Mouse (Mus musculus): Measurements from ENCODE around the gene Nicn1.
"Not testable (repeated sequence)": the region's sequence is repeated elsewhere in the genome, so short reads cannot be mapped to it uniquely, and the experiment has no call there.

Gene Nicn1

GRCm38 (mm10) chr9:108290016-108290750 is at the start of gene Nicn1:
Gene Nicn1, plus strand, starts transcription at chr9:108290429.
- peak; percentile 100 for ATAC-seq (ENCODE audit: insufficient number of reproducible peaks, low FRiP score, low TSS enrichment)

DNA sequence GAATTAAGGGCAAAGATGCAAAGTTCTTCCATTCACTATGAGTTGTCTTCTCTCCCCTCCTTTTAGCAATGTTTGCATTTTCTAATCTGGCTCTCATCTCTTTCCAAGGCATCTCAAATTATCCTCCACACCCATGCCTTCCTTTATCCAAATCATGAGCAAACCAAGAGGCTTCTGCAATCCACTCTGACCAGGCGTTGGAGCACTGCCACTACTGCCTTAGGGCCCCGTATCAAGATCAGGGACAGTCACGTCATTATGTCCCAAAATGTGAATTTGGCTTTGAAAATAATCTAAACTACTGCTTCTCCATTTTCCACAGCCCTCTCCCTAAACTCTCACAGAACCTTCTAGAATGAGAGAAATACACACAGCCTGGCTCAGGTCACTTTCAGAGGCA is 45.7 kb upstream of the Nicn1 start:
- no peak for ATAC-seq (ENCODE audit: insufficient number of reproducible peaks, low FRiP score, low TSS enrichment)

GRCm38 (mm10) chr9:108244984-108245383 is 45.2 kb upstream of the Nicn1 start:
- ATAC-seq (ENCODE audit: insufficient number of reproducible peaks, low FRiP score, low TSS enrichment) = no peak

- no peak for ATAC-seq (ENCODE audit: insufficient number of reproducible peaks, low FRiP score, low TSS enrichment)
Measured at GRCm38 (mm10) chr9:108248957-108249356, 41.3 kb upstream of the Nicn1 start.

GRCm38 (mm10) chr9:108251877-108252276 is 38.4 kb upstream of the Nicn1 start:
- no peak for ATAC-seq (ENCODE audit: insufficient number of reproducible peaks, low FRiP score, low TSS enrichment)

GRCm38 (mm10) chr9:108252766-108253165 is 37.5 kb upstream of the Nicn1 start:
- ATAC-seq (ENCODE audit: insufficient number of reproducible peaks, low FRiP score, low TSS enrichment) = no peak

DNA sequence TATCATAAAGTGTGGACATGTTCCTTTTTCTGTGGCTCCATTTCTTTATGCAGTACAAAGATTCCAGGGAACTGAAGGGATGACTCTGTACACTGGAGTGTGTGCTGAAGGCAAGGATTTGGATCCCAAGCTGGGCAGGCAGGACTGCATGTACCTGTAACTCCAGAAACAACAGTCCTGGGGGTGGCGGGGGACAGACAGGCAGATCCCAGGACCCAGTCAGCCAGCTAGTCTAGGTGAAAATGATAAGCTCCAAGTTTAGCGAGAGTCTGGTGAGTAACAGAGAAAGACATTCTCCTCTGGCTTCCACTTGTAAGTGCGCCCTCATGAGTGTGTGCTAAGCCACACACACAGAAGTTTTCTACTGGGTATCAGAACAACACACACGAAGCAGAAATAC is 29.7 kb upstream of the Nicn1 start:
- ATAC-seq (ENCODE audit: insufficient number of reproducible peaks, low FRiP score, low TSS enrichment) = no peak

GRCm38 (mm10) chr9:108261865-108262264 is 28.4 kb upstream of the Nicn1 start:
- no peak for ATAC-seq (ENCODE audit: insufficient number of reproducible peaks, low FRiP score, low TSS enrichment)

- no peak for ATAC-seq (ENCODE audit: insufficient number of reproducible peaks, low FRiP score, low TSS enrichment)
Measured at GRCm38 (mm10) chr9:108262494-108263049, 27.7 kb upstream of the Nicn1 start.

- 0 out of 2 replicates have a peak, but pooled peaks have one; percentile 47 for ATAC-seq (ENCODE audit: insufficient number of reproducible peaks, low FRiP score, low TSS enrichment)
Measured at GRCm38 (mm10) chr9:108263131-108263681, 27.0 kb upstream of the Nicn1 start.

- ATAC-seq (ENCODE audit: insufficient number of reproducible peaks, low FRiP score, low TSS enrichment) = peak; percentile 97
Measured at GRCm38 (mm10) chr9:108263690-108264190, 26.5 kb upstream of the Nicn1 start, which contains the start of gene Dag1. Gene Dag1, minus strand, starts transcription at chr9:108263958.

GRCm38 (mm10) chr9:108264191-108264921 is 25.9 kb upstream of the Nicn1 start:
- no peak for ATAC-seq (ENCODE audit: insufficient number of reproducible peaks, low FRiP score, low TSS enrichment)

DNA sequence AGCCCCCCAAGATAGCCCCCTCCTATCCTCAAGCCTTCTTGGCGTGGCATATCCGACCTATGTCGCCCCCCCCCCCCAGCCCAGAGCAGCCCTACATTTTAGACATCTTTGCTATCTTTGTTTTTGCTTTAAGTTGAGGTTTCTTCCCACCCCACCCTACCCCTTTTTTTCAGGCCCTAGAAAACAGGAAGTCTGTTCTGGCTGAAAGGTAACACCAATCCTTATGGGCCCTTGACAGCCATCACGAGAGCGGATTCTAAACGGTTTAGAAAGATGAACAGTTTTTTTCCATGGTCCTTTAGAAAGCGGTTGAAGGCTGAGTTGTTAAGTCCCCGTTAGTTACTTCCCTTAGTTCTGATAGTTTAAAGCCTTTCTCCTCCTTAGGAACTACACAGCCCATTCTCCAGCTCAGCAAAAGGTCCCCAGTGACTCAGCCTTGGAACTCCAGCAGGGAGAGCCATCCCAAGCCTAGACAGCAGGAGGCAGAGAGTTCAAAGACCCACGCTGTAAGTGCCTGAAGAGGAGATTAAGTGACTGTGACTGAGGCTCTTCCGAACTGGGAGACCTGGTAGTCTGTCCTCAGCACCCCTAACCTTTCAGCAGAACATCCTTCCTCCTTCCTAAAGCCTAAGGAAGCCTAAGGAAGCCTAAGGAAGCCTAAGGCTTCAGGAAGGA is 23.8 kb upstream of the Nicn1 start:
- no peak for ATAC-seq (ENCODE audit: insufficient number of reproducible peaks, low FRiP score, low TSS enrichment)

DNA sequence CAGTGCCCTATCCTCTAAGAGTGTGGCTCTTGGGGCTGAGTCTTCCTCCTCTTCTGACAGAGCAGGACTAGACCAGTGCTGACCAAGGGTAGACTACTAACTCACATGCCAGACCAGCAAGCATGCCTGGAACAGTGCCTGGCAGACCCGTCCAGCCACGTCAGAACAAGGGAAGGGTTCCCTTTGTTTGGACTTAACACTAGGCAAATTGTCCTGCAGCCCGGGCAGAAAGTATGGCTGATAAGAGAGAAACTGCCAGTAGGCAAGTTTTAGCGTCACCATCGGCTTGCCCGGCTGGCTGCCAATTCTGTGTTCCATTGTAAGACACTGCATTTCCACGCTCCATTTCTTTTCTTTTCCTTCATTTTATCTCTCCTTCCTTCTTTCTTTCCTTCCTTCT is 22.5 kb upstream of the Nicn1 start:
- ATAC-seq (ENCODE audit: insufficient number of reproducible peaks, low FRiP score, low TSS enrichment) = no peak

DNA sequence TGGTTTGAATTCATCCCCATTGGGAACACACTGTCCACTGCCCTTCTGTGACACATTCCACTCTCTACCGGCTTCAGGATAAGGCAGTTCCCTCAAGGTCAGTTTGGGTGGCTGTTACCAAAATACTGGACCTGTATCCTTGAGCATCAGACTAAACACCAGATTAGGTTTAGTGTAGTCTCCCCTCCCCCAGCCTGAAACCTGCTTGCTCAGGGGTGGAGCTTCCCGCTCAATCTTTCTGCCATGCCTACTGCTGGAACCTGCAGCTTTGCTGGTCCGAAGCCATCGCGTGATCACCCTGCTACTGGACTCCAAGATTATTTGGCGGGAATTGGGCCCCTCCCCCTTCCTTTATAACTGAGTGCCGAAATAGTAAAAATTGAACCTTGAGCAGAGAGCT is 21.5 kb upstream of the Nicn1 start:
- ATAC-seq (ENCODE audit: insufficient number of reproducible peaks, low FRiP score, low TSS enrichment) = not testable (repeated sequence)

DNA sequence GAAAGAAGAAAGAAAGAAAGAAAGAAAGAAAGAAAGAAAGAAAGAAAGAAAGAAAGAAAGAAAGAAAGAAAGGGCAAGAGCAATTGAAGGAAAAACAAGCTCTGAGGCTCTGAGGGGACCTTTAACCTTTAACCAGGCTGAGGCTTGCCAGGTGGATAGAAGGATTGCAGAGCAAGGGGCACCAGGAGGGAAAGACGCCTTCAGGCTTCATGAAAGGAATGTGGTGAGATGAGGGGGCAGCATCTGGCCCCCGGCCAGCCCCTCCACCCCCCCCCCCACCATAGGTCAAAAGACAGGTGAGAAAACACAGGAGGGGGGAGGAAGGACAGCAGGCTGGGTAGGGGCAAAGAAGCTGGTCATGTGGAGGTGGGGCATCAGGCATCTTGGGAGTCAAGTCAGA is 18.3 kb upstream of the Nicn1 start:
- no peak for ATAC-seq (ENCODE audit: insufficient number of reproducible peaks, low FRiP score, low TSS enrichment)

- no peak for ATAC-seq (ENCODE audit: insufficient number of reproducible peaks, low FRiP score, low TSS enrichment)
Measured at GRCm38 (mm10) chr9:108272691-108273090, 17.5 kb upstream of the Nicn1 start.

GRCm38 (mm10) chr9:108273485-108273884 is 16.7 kb upstream of the Nicn1 start:
- no peak for ATAC-seq (ENCODE audit: insufficient number of reproducible peaks, low FRiP score, low TSS enrichment)

- ATAC-seq (ENCODE audit: insufficient number of reproducible peaks, low FRiP score, low TSS enrichment) = no peak
Measured at GRCm38 (mm10) chr9:108274476-108275330, 15.5 kb upstream of the Nicn1 start.

DNA sequence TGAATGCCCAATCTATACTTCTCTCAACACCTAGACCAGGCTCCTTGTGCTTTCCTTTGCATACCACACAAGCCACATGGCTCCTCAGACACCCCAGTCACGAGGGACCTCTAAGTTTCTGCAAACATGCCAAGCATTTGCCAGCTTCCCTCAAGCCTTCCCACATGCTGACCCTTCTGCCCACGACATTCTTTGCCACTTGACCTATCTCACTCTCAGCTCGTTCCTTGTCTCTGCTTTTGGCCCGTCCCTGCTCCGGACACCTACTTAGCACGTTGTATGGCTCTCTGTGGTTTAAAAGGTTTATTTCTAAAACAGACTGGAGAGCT is 14.9 kb upstream of the Nicn1 start:
- ATAC-seq (ENCODE audit: insufficient number of reproducible peaks, low FRiP score, low TSS enrichment) = no peak
